In the genomic region with DNA sequence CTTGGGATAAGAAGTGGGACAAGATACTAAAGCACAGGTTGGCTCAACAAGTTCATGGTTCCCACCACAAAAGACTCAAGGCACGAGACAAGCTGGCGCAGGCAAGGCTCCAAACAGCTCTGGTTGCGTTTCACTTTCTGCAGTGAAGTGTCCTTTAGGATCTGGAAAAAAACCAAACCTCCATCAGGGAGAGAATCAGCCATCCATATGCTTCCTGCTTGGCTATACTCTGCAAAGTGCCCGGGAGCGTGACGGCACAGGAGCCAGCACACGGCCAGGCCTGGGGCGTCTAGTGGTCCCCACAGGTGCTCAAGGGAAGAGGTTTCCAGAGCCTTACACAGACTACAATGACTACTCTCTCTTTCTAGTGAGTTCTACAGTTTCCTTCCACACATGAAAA, we compare ENCODE assay signal across 17 mouse cellular contexts. TPM values are rescaled to one million over a fixed set of nuclear protein-coding genes. Genes with fewer than 3 reads are reported as not detected.
DNase-seq lines count a peak whose midpoint lies in the region; ATAC-seq lines count a peak whose summit lies in the region.
"Had no signal": no experiment of that assay in that cellular context is flagged by ENCODE, and none has a peak within 500 bp of the region (broad histone marks: within the 10 kb centered on the region; RNA-seq: fewer than 3 reads in every experiment).

No protein-coding gene starts in this region.

- 95% methylated on average over 8 of the region's 8 CpGs for WGBS in forebrain, embryonic 14.5 days

- ATAC-seq in forebrain, embryonic 14.5 days, result no peak
- ATAC-seq: forebrain, embryonic 13.5 days; forebrain, embryonic 16.5 days had no signal

- H3K36me3 ChIP-seq in forebrain, embryonic 14.5 days (ENCODE audit: control insufficient read depth, insufficient read depth, low read length), result peaks cover 44% of the 10 kb centered on the region; the same call in 1 of the 2 replicates

- no peak overlapping the region for H3K9ac ChIP-seq in forebrain, embryonic 14.5 days (ENCODE audit: low read length)
- H3K9ac ChIP-seq: embryonic facial prominence, embryonic 12.5 days; forebrain, embryonic 13.5 days had no signal

- no peaks in the 10 kb centered on the region for H3K27me3 ChIP-seq in forebrain, embryonic 14.5 days (replicated peaks; ENCODE audit: control insufficient read depth, insufficient read depth, low read length)
- H3K27me3 ChIP-seq: embryonic facial prominence, embryonic 12.5 days; forebrain, embryonic 13.5 days had no signal

- H3K27ac ChIP-seq in forebrain, embryonic 14.5 days (ENCODE audit: low read depth, low read length), result no peak overlapping the region
- H3K27ac ChIP-seq: embryonic facial prominence, embryonic 10.5 days; embryonic facial prominence, embryonic 12.5 days; forebrain, embryonic 13.5 days; gastrocnemius, adult 2 months had no signal

- no peak overlapping the region for H3K4me2 ChIP-seq in forebrain, embryonic 14.5 days (ENCODE audit: low read length)
- H3K4me2 ChIP-seq: embryonic facial prominence, embryonic 12.5 days; forebrain, embryonic 13.5 days had no signal

- DNase-seq in cerebellum, adult 18-20 months, result peak; percentile 14
- no peak for DNase-seq in cerebellum, adult 11-12 months
- peak; percentile 15 for DNase-seq in cerebellum, adult 9-11 months
- DNase-seq in cerebellum, postnatal 4 days (ENCODE audit: low spot score in 2 of 2), result no peak
- DNase-seq in brain, adult 2 months (ENCODE audit: low read depth, low spot score), result peak; percentile 49
- peak; percentile 29 to 52 for DNase-seq in cerebellum, postnatal 25 days
- DNase-seq in forebrain, embryonic 14.5 days (ENCODE audit: low spot score), result no peak
- no peak for DNase-seq in thymus, postnatal 4 days
- DNase-seq: adrenal gland, adult 2 months; adrenal gland, postnatal 10 days; adrenal gland, postnatal 25 days; gastrocnemius, adult 2 months; gastrocnemius, postnatal 10 days had no signal

- no peaks in the 10 kb centered on the region for H3K9me3 ChIP-seq in forebrain, embryonic 14.5 days (replicated peaks; ENCODE audit: control insufficient read depth, low read length)
- H3K9me3 ChIP-seq: embryonic facial prominence, embryonic 10.5 days; embryonic facial prominence, embryonic 12.5 days; forebrain, embryonic 13.5 days had no signal

- no peaks in the 10 kb centered on the region for H3K4me1 ChIP-seq in forebrain, embryonic 14.5 days (ENCODE audit: control insufficient read depth, insufficient read depth, low read length)
- H3K4me1 ChIP-seq: embryonic facial prominence, embryonic 10.5 days; embryonic facial prominence, embryonic 12.5 days; forebrain, embryonic 13.5 days had no signal

- no peak overlapping the region for H3K4me3 ChIP-seq in forebrain, embryonic 14.5 days (ENCODE audit: low read depth, low read length)
- H3K4me3 ChIP-seq: embryonic facial prominence, embryonic 10.5 days; embryonic facial prominence, embryonic 12.5 days; forebrain, embryonic 13.5 days; gastrocnemius, adult 2 months had no signal

RNA-seq across cellular contexts. Expression of gene Wdr59, which starts 41.2 kb away (rescaled TPM):
- 2.9 and 4.2 TPM in 2 replicates for polyA plus RNA-seq in forebrain, embryonic 14.5 days (2014; fragmentation: Nextera tagmentation; extraction: Ambion mirVana)

RNA-seq across cellular contexts. Expression of gene Znrf1, which starts 55.2 kb away (rescaled TPM):
- polyA plus RNA-seq in forebrain, embryonic 14.5 days (2014; fragmentation: Nextera tagmentation; extraction: Ambion mirVana), result 55.3 and 64.6 TPM in 2 replicates

Comparison
In these comparisons a context has a peak if more than half of its experiments do, and no peak if none do; other contexts are left out.
1. DNase-seq: peak in cerebellum, adult 18-20 months (2 of 2), cerebellum, adult 9-11 months (single experiment), brain, adult 2 months (single experiment) and cerebellum, postnatal 25 days (2 of 2); none in cerebellum, adult 11-12 months (single experiment), cerebellum, postnatal 4 days (0 of 2), forebrain, embryonic 14.5 days (single experiment) and thymus, postnatal 4 days (single experiment).